Mouse (Mus musculus) heart, embryonic 11.5 days (tissue): ENCODE results near the gene Rhob. TPM values are rescaled to one million over a fixed set of nuclear protein-coding genes. Genes with fewer than 3 reads are reported as not detected.

Experiments used
- ATAC-seq: fragments of 200-750 bp; cut with Nextera tagmentation; replicated peaks from 2 replicates; pipeline ENCODE4 v1.8.0; 2017; ENCODE audit warnings: moderate library complexity; ENCODE audit not compliant: insufficient number of reproducible peaks, low FRiP score, low TSS enrichment
- H3K27ac ChIP-seq: fragments of 300-500 bp; sonication (generic); 2 replicates; pipeline ENCODE4 v1.5.1; 2014; ENCODE audit warnings: mild to moderate bottlenecking, low read depth, low read length
- H3K27me3 ChIP-seq: fragments of 300-500 bp; sonication (generic); 2 replicates; pipeline ENCODE4 v1.6.1; 2014; ENCODE audit warnings: mild to moderate bottlenecking, low read length, mixed read lengths; ENCODE audit not compliant: control insufficient read depth, insufficient read depth
- H3K36me3 ChIP-seq: fragments of 300-500 bp; sonication (generic); 2 replicates; pipeline ENCODE4 v1.6.1; 2014; ENCODE audit warnings: mild to moderate bottlenecking, low read length, moderate library complexity, mixed read lengths; ENCODE audit not compliant: control insufficient read depth, insufficient read depth
- H3K4me1 ChIP-seq: fragments of 300-500 bp; sonication (generic); 2 replicates; pipeline ENCODE4 v1.6.1; 2014; ENCODE audit warnings: low read length; ENCODE audit not compliant: control insufficient read depth, insufficient read depth
- H3K4me2 ChIP-seq: fragments of 300-500 bp; sonication (generic); 2 replicates; pipeline ENCODE4 v1.6.1; 2014; ENCODE audit warnings: mild to moderate bottlenecking, moderate library complexity
- H3K4me3 ChIP-seq: fragments of 300-500 bp; sonication (generic); 2 replicates; pipeline ENCODE4 v1.5.1; 2014; ENCODE audit warnings: low read depth, low read length
- H3K9ac ChIP-seq: fragments of 300-500 bp; sonication (generic); 2 replicates; pipeline ENCODE4 v1.6.1; 2014; ENCODE audit warnings: mild to moderate bottlenecking, low read depth, low read length, moderate library complexity
- H3K9me3 ChIP-seq: fragments of 300-500 bp; sonication (generic); replicated peaks from 2 replicates; pipeline ENCODE4 v1.6.1; 2016; ENCODE audit warnings: low read length; ENCODE audit not compliant: control insufficient read depth
- WGBS: fragments of 180-500 bp; shearing (Covaris S2); extraction: QIAGEN DNeasy Blood & Tissue Kit; methylation state at CpG from one replicate; pipeline ENCODE4 v1.1.7; 2014; ENCODE audit not compliant: insufficient replicate concordance; 5-methylcytosine and 5-hydroxymethylcytosine counted together
- polyA plus RNA-seq: library from polyadenylated mRNA; unstranded; fragments of >200 nt; fragmentation: Nextera tagmentation; extraction: Ambion mirVana; gene quantifications from 2 replicates; pipeline ENCODE4 v1.2.1, GENCODE M21; 2014

The Rhob gene
- polyA plus RNA-seq, 1 experiment from 2014 or later = 54.8 TPM

DNA sequence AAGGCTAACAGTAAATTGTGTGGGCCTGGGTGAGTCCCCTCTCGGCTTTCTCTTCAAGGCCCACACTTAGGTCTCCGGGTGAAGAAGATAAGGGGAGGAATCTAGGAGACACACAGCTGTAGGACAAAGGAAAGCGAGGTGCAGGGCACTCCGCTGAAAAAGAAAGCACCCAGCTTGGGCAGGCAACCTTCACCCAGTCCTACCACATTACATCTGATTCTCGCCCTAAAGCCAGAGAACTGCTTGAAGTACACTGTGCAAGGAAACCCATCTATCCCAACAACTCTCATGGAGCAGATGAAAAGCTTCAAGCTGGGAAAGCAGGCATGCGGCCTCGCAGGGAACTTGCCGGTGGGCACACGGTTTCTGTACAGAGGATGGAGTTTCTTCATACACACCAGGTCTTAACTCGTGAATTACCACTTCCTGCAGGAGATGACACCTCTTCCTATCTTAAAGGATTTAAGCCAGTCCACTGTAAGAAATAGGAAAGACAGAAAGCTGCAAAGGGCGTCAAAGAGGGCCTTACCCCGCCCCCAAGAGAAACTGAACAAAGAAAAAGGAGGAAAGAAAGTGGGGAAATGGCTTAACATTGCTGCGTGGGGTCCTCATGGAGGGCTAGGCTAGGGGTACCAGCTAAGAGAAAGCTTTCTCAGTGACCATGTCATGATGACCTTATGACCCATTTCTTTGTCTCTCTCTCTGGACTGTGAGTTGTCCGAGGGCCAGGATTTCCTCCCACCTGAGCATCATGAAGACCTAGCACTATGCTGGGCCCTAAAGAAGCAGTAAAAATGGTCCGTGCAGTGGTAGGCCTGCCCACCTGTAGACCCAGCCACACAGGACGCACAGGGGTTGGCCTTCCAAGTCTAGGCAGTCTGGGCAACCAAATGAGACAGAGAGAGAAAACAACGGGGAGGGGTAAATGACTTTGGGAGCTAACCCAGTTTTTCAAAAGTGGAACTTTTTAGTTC, 1.1 kb upstream of the Rhob start:
- Histone ChIP-seq H3K9me3 (no peaks in the 10 kb centered on the region), H3K36me3 (no peaks in the 10 kb centered on the region), H3K4me3 (peak overlapping the region; percentile 91), H3K4me1 (peaks cover 21% of the 10 kb centered on the region), H3K4me2 (peak overlapping the region; percentile 78), H3K27ac (peak overlapping the region; percentile 100), H3K9ac (peak overlapping the region; percentile 99), H3K27me3 (no peaks in the 10 kb centered on the region)
- 43% methylated on average over 17 of the region's 17 CpGs for WGBS
- no peak for ATAC-seq

DNA sequence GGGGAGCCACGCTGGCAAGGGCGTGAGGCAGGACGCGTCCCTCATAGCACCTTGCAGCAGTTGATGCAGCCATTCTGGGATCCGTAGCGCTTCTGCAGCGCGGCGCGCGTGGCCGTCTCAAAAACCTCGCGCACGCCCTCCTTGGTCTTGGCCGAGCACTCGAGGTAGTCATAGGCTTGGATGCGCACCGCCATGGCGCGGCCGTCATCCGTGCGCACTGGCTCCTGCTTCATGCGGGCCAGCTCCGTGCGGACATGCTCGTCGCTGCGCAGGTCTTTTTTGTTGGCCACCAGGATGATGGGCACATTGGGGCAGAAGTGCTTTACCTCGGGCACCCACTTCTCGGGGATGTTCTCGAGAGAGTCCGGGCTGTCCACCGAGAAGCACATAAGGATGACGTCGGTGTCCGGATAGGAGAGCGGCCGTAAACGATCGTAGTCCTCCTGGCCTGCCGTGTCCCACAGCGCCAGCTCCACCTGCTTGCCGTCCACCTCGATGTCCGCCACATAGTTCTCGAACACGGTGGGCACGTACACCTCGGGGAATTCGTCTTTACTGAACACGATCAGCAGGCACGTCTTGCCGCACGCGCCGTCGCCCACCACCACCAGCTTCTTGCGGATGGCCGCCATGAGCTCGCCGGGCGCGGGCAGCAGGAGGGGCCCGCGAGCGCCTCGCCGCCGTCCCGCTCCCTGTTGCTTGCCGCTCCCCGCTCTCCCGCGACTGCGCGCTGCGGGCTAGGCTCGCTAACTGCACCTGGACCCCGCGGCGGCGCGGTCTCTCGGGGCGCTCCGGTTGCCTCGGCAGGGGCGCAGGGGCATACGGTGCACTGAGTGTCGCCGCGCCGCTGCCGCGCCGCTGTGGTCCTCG, 573 bp downstream of the Rhob start:
- Histone ChIP-seq H3K9ac (peak overlapping the region; percentile 99), H3K4me2 (peak overlapping the region; percentile 78), H3K4me1 (peaks cover 23% of the 10 kb centered on the region), H3K4me3 (peak overlapping the region; percentile 91), H3K27ac (peak overlapping the region; percentile 100), H3K27me3 (no peaks in the 10 kb centered on the region), H3K36me3 (no peaks in the 10 kb centered on the region), H3K9me3 (no peaks in the 10 kb centered on the region)
- ATAC-seq = peak; percentile 53; the same call in 1 of the 2 replicates
- WGBS = under 1% methylated on average over 97 of the region's 99 CpGs

DNA sequence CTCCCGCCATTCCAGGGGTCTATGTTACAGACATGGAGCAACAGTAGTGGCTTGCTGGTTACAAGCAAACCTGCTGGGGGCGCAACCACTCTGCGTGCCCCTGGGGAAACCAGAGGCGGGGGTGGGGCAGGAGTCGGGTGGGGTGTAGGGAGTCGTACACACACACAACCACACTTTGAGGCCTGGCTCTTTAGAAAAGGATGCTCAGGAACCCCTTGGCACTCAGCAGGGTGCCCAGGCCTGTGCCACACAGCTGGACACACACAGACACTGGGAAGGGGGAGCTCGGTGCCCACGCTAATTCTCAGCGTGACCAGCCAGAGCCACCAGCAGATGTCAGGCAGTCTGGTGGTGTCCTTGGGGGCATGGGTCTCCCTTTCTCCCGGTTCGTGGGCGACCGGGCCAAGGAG, 1.2 kb downstream of the Rhob start:
- WGBS = 3% methylated on average over 13 of the region's 13 CpGs
- Histone ChIP-seq H3K9ac (peak overlapping the region; percentile 99), H3K36me3 (no peaks in the 10 kb centered on the region), H3K9me3 (no peaks in the 10 kb centered on the region), H3K4me1 (peaks cover 23% of the 10 kb centered on the region), H3K4me3 (peak overlapping the region; percentile 91), H3K27ac (peak overlapping the region; percentile 100), H3K27me3 (no peaks in the 10 kb centered on the region), H3K4me2 (peak overlapping the region; percentile 78)
- no peak for ATAC-seq

DNA sequence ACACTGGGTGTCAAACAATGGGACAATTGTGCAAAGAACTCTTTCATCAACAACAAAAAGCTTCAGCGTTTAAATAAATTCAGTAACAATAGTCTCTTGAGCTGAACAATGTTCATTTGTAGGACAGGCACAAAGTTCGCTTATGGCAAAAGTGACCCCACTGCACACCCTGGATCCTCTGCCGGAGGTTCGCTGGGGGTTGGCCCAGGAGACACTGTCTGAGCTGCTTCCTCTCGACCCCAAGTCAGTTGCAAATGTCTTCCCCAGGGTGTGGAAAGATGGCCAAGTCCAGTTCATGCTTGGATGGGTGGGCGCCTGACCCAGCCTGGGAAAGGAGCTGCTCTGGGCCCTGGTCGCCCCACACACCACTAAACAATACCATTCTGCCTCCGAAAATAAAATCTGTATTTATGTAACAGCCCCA, 1.6 kb downstream of the Rhob start:
- peak overlapping the region; percentile 99 for H3K9ac ChIP-seq
- H3K27me3 ChIP-seq = no peaks in the 10 kb centered on the region
- H3K36me3 ChIP-seq = no peaks in the 10 kb centered on the region
- H3K4me1 ChIP-seq = peaks cover 23% of the 10 kb centered on the region
- no peaks in the 10 kb centered on the region for H3K9me3 ChIP-seq
- no peak for ATAC-seq
- peak overlapping the region; percentile 91 for H3K4me3 ChIP-seq
- WGBS = 21% methylated on average over 8 of the region's 8 CpGs
- H3K27ac ChIP-seq = peak overlapping the region; percentile 100
- H3K4me2 ChIP-seq = peak overlapping the region; percentile 78

- WGBS = 27% methylated on average over 2 of the region's 2 CpGs
- no peaks in the 10 kb centered on the region for H3K36me3 ChIP-seq
- H3K4me3 ChIP-seq = peak overlapping the region; percentile 91
- peaks cover 23% of the 10 kb centered on the region for H3K4me1 ChIP-seq
- H3K9me3 ChIP-seq = no peaks in the 10 kb centered on the region
- no peak for ATAC-seq
- H3K9ac ChIP-seq = peak overlapping the region; percentile 60; the same call in 1 of the 2 replicates
- peak overlapping the region; percentile 78 for H3K4me2 ChIP-seq
- peak overlapping the region; percentile 35; the same call in 1 of the 2 replicates for H3K27ac ChIP-seq
- H3K27me3 ChIP-seq = no peaks in the 10 kb centered on the region
Measured at GRCm38 (mm10) chr12:8497314-8497706, 2.5 kb downstream of the Rhob start.

- Histone ChIP-seq H3K27ac (peak overlapping the region; percentile 15; the same call in 1 of the 2 replicates), H3K9me3 (no peaks in the 10 kb centered on the region), H3K27me3 (no peaks in the 10 kb centered on the region), H3K36me3 (no peaks in the 10 kb centered on the region), H3K4me3 (peak overlapping the region; percentile 91; the same call in 1 of the 2 replicates), H3K9ac (no peak overlapping the region), H3K4me2 (peak overlapping the region; percentile 78), H3K4me1 (peaks cover 23% of the 10 kb centered on the region)
- WGBS = 38% methylated on average over 2 of the region's 2 CpGs
- no peak for ATAC-seq
Measured at GRCm38 (mm10) chr12:8496679-8497313, 3.0 kb downstream of the Rhob start.

GRCm38 (mm10) chr12:8495881-8496678, 3.7 kb downstream of the Rhob start:
- 27% methylated on average over 15 of the region's 15 CpGs for WGBS
- no peak for ATAC-seq

More at GRCm38 (mm10) chr12:8495881-8496678, 3.7 kb downstream of the Rhob start:
- Histone ChIP-seq H3K4me1 (peaks cover 23% of the 10 kb centered on the region), H3K9me3 (no peaks in the 10 kb centered on the region), H3K9ac (no peak overlapping the region), H3K27me3 (no peaks in the 10 kb centered on the region), H3K4me3 (no peak overlapping the region), H3K27ac (peak overlapping the region; percentile 36), H3K4me2 (peak overlapping the region; percentile 78), H3K36me3 (no peaks in the 10 kb centered on the region)
